Mouse (Mus musculus) A20 (cell line): ENCODE data around the gene Nup160.

Source experiments
- DNase-seq: peaks from one replicate; pipeline ENCODE4 v3.0.0-alpha.2; 2011; ENCODE audit warnings: low read depth, low spot score

The Nup160 gene

GRCm38 (mm10) chr2:90661426-90661825, 15.6 kb upstream of the Nup160 start:
- DNase-seq = no peak

- DNase-seq = no peak
Measured at GRCm38 (mm10) chr2:90666591-90667387, 10.2 kb upstream of the Nup160 start.

GRCm38 (mm10) chr2:90667388-90668265, 9.4 kb upstream of the Nup160 start:
- DNase-seq = peak; percentile 80

DNA sequence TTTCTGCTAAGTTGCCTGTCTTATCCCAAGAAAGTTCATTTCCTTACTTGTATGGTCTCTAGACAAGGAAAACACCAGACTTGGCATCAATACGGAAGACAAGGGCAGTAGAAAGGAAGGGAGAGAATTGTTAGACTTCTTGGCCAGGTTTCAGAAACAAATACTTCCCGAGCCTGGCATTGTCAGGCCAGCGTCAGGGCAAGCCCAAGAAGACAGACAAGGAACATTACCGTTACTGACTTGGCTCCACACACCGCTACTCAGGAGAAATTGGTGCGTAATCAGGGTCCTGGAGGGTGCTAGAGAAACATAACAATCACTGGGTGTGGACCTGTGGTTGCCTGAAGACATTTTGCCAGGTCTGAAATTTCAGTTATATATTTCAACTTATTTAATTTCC, 6.7 kb upstream of the Nup160 start:
- DNase-seq = no peak

DNA sequence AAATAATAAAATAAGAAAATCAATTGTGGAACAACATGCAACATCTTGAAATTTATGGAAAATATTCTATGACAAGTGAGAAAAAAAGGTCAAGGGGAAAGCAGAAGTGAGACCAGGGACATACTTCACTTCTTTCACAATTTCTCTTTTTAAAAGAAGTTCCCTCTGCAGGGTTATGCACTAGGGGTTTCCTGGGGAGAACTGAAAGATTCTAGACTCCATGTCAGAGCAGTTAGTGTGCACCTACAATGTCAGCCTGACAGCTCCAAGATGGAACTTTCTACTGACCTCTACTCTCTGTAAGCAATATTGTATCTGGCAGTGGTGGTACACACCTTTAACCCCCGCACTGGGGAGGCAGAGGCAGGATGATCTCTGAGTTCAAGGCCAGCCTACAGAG, 3.7 kb upstream of the Nup160 start:
- DNase-seq = peak; percentile 76

DNA sequence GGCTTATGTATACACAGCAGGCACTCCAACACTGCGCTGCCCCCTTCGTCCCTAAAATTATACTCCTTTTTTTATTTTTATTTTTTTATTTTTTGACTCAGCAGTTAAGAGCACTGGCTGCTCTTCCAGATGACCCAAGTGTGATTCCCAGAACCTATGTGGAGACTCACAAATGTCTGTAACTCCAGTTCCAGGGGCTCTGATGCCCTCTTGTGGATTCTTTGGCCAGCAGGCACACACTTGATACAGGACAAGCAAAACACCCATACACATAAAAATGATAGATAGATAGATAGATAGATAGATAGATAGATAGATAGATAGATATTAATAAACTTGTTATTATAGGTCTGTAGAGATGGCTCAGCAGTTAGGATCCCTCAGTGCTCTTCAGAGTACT, 2.5 kb upstream of the Nup160 start:
- DNase-seq = peak; percentile 40

GRCm38 (mm10) chr2:90675488-90675887, 1.5 kb upstream of the Nup160 start:
- DNase-seq = no peak

DNA sequence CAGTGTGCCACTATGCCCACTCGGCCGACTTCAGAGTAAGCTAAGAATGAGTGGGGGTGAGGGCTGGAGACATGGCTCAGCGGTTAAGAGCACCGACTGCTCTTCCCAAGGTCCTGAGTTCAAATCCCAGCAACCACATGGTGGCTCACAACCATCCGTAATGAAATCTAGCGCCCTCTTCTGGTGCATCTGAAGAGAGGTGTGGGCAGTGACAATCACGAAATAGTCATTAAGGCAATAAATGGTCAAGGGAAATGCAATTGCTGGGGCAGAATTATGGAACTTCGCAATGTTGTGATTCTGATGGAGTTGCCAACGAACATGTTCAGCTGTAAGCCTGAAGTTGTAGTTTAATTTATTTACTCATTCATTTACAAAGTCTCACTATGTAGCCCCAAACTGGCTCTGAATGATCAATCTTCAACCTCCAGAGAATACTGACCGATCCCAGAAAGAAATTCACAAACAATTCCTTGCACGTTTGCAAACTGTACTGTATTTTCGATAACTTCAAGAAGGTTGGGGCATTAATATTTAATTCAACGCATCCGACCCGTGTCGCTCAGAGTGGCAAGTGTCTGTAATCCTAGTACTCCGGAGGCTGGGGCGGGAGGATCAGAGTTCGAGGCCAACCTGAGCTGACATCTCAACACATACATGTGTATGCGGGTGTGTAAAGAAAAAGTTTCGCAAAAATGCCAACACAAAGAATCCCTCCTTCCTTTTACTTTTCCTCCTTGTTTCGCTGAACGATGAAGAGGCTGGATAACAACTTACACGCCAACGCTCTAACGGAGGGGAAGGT, 1.4 kb downstream of the Nup160 start:
- DNase-seq = peak; percentile 63

DNA sequence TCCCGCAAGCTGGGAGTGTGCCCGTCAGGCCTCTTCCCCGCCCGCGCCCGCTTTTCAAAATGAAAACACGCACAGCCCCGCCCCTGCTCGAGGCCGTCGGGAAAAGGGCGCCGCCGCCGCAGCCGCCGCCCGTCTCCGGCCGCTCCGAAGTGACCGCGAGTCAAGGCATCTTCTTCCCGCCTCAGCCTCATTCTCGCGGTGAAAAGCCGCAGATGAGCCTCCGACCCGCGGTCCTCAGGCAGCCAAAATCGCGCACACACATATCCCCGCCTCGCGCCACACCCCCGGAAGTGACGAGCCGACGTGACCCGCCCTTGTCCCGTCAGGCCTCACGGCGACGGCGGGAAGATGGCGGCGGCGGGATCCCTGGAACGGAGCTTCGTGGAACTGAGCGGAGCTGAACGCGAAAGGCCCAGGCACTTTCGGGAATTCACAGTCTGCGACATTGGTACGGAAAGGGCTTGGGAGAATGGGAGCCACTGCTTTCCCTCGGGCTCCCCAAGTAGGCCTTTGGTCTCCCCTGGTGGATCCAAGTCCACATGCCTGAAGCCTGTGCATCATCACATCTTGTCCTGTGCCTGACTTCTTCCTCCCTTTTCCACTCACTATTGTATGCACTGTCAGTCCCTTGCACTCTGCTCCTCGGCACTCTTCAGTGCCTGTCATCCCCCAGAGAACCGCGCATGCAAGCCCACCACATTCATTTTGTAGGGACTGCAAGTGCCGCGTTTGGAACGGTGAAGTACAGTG, 2.2 kb downstream of the Nup160 start:
- DNase-seq = peak; percentile 96

DNA sequence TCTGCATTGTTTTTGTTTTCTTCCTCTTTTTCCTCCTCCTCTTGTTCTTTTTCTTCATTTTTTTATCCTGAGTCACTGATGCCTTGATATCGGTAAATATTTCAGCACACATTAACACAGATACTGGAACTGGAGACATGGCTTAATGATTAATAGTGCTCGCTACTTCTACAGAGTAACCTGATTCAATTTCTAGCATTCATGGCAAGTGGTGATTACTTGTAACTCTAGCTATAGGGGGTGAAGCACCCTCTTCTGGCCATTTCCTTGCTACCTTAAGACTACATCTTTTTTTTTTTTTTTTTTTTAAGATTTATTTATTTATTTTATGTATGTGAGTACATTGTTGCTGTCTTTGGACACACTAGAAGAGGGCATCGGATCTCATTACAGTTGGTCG, 23.9 kb downstream of the Nup160 start:
- no peak for DNase-seq

DNA sequence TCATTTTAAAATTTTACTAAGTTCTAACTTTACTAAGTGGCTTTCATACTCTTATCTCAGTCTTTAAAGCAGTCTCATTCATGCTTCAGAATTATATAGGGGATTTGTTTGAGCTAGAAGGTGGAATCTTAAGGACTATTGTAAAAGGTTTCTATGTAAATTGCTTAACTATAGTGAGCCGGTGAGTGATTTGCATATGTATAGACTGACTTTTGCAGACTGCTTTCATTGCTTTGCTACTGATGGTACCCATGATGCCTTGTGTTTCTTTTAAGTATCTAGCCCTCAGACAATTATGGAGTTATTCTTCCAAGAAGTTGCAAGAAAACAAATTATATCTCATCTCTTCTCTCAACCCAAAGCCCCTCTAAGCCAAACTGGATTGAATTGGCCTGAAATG, 31.5 kb downstream of the Nup160 start:
- no peak for DNase-seq

DNA sequence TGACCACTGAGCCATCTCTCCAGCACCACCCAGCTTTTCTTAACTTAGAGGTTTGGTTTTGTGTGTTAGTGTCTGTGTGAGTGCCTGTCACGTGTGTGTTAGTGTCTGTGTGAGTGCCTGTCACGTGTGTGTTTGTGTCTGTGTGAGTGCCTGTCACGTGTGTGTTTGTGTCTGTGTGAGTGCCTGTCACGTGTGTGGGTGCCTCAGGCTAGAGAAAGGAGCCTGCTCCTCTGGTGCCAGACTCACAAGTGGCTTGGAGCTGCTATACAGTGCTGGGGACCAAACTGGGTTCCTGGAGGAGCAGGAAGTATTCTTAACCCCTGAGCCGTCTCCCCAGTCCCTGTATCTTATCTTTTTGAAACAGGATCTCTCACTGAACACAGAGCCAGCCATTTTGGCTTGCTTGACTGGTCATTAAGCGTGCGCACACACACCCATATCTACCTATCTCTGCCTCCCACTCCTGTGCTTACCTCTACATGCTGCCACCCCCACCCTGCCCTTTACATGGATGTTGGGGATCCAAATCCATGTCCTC, 38.6 kb downstream of the Nup160 start:
- no peak for DNase-seq

DNA sequence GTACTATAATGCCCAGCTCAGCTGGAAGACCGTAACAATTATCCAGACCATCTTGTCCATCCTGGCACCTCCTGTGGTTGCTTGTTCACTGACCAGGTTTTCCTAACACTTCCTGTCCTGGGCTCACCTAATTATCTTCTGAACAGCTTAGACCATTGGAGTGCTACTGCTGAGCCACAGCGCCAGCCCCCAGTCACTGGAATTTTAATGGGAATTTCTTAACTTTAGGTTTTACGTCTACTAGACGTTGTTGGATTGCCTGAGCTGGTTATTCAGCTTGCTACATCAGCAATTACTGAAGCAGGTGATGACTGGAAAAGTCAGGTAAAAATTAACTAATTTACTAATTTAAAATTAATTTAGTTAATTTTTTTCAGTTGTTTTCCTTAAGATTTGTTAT, 40.4 kb downstream of the Nup160 start:
- DNase-seq = no peak

- no peak for DNase-seq
Measured at GRCm38 (mm10) chr2:90717948-90718347, 40.9 kb downstream of the Nup160 start.

DNA sequence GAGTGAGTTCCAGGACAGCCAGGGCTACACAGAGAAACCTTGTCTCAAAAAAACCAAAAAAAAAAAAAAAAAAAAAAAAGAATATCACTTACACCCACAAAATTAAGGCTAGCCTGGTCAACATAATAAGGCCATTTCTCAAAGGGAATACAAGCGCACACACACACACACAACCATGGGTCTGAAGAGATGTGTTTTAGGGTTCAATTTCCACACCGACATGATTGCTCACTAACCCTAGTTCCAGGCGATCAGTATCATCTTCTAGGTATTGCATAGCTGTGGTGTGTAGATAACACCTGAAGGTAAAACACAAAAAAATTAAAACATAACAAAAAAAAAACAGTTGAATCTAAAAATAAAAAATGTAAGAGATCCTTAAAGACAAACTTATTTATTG, 49.8 kb downstream of the Nup160 start:
- DNase-seq = no peak

DNA sequence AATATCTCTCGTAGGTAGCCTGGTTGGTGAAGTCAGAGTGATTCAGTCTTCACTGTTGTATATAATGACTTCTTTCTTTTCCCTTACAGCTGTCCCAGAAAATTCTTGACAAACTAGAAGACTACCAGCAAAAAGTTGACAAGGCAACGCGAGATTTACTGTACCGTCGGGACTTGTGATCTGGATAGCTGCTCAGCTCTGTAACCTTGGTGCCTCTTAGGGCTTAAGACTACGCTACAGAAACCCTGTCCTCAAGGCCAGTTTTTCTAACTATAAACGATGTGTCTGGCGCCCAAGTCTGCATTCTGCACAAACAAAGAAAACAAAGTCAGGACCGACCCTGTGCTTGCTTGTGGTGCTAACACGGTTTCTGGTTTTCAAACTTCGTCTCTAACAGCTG, 58.3 kb downstream of the Nup160 start:
- DNase-seq = no peak

GRCm38 (mm10) chr2:90738801-90739200, 61.8 kb downstream of the Nup160 start:
- peak; percentile 25 for DNase-seq

DNA sequence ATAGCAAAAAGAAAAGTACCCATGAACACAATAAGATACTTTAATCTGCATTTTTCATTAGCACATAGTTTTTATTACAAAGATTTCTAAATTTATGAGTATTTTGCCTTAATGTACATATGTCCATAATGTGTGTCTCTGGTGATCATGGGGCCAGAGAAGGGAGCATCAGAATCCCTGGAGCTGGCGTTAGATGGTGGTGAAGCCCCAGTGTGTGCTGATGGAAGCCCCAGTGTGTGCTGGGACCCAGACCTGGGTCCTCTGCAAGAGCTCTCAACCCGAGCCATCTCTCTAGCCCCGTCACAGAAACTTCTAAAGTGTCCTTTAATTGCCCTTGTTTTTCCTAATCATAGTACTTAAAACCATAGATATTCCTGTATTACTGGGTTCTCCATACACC, 62.3 kb downstream of the Nup160 start:
- no peak for DNase-seq

DNA sequence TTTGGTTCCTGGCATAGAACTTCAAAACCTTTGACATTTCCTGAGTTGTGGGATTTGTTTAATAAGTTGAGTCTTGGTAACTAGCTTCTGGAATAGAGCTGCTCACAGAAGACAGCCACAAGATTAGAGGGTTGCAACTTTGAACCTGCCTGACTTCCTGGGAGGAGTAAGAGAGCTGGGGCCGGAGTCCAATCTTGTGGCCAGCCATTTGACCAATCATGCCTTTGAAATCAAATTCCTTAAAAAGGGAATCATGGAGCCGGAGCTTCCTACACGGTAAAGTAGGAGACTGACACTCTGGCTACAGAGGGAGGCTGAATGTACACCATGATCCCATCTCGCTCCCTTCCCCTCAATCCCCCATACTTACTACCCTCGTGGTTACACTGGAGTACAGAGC, 62.9 kb downstream of the Nup160 start:
- DNase-seq = no peak

GRCm38 (mm10) chr2:90744285-90745052, 67.5 kb downstream of the Nup160 start:
- peak; percentile 63 for DNase-seq
